Mouse (Mus musculus): ENCODE measurements around the gene Ppm1d.

Gene Ppm1d

DNA sequence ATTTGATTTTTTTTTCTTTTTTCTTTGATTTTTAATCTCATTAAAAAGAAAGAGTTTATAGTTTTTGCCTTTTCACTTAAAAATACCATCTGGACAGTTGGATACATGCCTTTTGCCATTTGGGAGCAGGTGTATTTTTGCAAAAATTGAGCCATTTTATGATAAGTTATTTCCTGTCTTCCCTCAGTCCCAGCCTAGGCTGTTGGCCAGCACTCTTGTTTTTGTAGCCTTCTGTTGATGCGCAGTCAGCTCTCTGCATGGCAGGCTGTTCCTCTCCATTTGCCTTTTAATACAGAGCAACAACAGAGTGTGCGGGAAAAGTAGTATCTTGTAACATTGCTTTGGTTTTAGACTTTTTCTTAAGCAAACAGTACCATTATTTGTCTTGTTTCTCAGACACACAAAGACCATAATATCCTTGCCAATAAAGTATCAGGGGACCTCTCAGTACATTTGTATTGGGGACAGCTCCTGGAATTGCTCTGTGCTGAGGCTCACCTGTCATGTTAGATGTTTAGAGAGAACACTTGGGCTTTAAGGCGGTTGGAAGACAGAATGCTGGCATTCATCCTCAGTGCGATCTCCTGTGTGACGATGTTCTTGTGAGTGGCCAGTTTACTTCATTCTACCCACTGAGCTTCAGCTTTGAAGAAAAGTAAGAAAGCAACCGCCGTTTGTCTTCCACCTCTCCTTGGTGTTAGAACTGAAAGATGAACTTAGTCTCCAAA is 18.3 kb downstream of the Ppm1d start:
- no peak for DNase-seq (ENCODE audit: low read depth)

- DNase-seq (ENCODE audit: low read depth) = peak; percentile 78
Observed at GRCm38 (mm10) chr11:85334778-85335177, 23.7 kb downstream of the Ppm1d start.

DNA sequence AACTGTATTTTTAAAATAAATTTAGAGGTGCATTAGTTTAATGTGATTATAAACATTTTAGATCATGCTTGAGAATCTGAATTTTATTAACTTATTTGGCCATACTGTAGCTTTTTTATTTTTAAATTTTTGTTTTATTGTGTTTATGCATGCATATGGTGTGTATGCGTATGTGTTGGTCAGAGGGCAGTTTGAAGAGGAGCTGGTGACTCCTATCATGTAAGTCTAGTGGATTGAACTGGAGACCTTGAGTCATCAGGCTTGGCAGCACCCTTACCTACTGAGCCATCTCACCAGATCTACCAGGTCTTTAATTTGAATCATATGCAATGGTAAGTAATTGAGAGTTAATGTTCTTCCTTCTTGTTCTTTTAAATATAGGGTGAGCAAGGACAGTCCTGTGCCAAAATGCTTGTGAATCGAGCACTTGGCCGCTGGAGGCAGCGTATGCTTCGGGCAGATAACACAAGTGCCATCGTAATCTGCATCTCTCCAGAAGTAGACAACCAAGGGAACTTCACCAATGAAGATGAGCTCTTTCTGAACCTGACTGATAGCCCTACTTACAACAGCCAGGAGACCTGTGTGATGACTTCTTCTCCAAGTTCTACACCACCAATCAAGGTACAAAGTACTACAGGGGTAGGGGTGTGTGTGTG is 28.3 kb downstream of the Ppm1d start:
- no peak for DNase-seq (ENCODE audit: low read depth)

DNA sequence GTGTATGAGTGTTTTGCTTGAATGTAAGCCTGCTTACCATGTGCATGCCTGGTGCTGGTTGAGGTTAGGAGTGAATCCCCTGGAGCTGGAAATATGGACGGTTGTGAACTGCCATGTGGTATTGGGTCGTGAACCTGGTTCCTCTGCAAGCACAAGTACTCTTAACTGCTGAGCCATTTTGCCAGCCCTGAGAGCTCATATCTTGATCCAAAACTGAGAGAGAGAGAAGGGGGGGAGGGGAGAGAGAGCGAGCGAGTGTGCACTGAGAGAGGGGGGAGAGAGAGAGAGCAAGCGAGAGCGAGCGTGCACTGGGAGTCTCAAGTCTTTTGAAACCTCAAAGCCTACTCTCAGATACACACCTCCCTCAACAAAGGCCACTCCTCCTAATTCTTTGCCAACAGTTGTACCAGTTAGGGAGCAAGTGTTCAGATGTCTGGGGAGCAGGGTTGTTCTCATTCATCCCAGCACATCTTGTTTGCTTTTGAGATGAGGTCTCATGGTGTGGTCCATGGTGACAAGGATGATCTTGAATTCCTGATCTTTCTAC is 29.1 kb downstream of the Ppm1d start:
- no peak for DNase-seq (ENCODE audit: low read depth)

GRCm38 (mm10) chr11:85352539-85353380 is 41.7 kb downstream of the Ppm1d start, which contains the start of gene Bcas3:
Bcas3 (plus strand) TSS chr11:85353167.
- peak; percentile 99 for DNase-seq (ENCODE audit: low read depth)

DNA sequence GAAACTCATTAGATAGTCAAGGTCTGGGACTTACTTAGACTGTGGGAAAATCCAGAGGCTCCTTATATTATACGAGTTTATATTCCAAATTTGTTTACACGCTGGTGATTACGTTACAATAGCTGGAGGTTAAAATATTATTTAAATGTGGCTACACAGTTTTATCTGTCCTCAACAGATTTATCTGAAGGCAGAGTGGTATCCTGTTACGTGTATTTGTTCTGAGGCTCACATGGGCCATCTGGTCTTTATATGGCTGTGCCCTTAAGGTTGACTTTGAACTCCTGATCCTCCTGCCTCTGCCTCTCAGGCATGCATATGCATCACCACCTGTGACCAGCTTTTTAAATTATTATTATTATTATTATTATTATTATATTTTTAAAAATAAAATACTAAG is 42.8 kb downstream of the Ppm1d start:
- DNase-seq (ENCODE audit: low read depth) = peak; percentile 39

DNA sequence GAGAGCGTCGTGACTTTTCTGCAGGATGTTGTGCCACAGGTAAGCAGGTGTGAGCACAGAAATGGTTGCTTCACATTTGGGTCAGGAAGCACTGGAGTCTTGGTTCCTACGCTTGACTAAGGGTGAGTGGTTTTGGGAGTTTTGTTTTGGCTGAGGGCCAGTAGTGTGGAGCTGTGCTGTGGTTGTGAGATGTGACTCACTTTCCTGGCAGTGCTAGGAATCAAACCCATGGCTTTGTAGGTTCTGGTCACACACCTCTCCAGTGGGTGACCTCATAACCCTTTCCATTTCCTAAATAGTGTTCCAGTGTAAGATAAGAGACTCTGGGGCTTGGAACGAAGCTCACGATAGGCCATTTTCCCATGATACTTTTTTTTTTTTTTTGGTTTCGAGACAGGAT is 48.6 kb downstream of the Ppm1d start:
- DNase-seq (ENCODE audit: low read depth) = peak; percentile 93

DNA sequence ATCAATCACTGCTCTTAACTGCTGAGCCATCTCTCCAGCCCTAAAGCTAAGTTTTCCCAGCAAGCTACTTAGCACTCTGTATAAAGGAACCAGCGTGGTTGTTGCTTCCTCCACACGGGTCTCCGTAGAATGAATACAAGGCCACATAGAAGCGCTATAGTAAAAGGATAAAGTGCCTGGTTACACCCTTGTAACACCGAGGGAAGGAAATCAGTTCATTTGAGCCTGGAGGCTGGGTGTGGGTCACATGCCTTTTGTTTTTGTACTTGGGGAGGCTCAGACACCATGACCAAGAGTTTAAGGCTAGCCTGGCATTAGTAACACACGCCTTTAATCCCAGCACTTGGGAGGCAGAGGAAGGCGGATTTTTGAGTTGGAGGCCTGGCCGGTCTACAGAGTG is 50.6 kb downstream of the Ppm1d start:
- DNase-seq (ENCODE audit: low read depth) = no peak

- no peak for DNase-seq (ENCODE audit: low read depth)
Observed at GRCm38 (mm10) chr11:85366168-85366567, 55.1 kb downstream of the Ppm1d start.

GRCm38 (mm10) chr11:85367823-85368222 is 56.8 kb downstream of the Ppm1d start:
- peak; percentile 54 for DNase-seq (ENCODE audit: low read depth)

GRCm38 (mm10) chr11:85379091-85379490 is 68.0 kb downstream of the Ppm1d start:
- DNase-seq (ENCODE audit: low read depth) = peak; percentile 14

- DNase-seq (ENCODE audit: low read depth) = peak; percentile 33
Observed at GRCm38 (mm10) chr11:85380046-85380445, 69.0 kb downstream of the Ppm1d start.

- peak; percentile 82 for DNase-seq (ENCODE audit: low read depth)
Observed at GRCm38 (mm10) chr11:85382055-85382454, 71.0 kb downstream of the Ppm1d start.

GRCm38 (mm10) chr11:85383975-85384821 is 73.2 kb downstream of the Ppm1d start:
- no peak for DNase-seq (ENCODE audit: low read depth)

DNA sequence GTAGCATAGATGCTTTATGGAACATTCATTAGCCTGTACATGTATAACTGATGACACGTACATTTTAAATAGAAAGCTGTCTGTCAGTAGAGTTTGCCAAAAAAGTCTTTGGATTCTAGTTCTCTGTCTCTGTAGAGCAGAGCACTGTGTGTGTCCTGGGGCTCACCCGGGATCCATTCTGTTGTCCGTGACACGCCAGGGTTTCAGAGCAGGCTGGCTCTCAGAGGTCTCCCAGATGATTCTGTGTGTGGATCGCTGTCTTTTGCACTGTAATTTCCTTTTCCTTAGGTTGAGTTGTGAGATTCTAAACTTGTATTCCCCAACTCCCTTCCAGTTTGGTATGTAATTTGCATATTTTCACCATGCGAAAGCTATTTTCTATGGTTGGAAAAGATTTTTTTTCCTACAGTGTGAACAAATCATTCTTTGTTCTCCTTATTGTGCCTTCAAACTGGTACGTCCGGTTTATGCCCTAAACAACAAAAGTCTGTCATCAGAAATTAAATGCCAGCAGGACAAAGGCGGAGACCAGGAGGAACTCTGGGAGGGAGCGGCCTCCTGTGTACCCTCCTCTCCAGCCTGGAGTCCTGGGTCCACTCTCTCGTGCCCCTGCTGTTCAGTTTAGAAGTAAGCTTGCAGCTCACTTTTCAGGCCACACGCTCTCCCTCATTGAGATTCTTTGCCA is 81.3 kb downstream of the Ppm1d start:
- no peak for DNase-seq (ENCODE audit: low read depth)

DNA sequence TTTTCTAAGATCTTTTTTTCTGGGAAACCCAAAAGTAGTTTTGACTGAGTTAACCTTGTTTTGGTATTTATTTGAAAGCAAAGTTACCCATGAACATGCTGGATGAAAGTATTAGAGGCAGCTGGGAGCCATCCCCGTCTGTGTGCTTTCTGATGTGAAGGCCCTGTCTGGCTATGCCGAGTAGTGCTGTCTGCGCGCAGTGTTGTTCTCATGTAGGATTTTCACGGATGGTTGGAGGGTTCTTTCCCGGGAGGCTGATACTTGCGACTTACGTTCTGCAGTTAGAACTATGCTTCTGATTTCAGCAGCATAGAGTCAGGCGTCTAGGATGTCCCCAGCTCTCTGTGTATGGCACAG is 81.8 kb downstream of the Ppm1d start:
- no peak for DNase-seq (ENCODE audit: low read depth)

- DNase-seq (ENCODE audit: low read depth) = no peak
Observed at GRCm38 (mm10) chr11:85393990-85394389, 82.9 kb downstream of the Ppm1d start.

- no peak for DNase-seq (ENCODE audit: low read depth)
Observed at GRCm38 (mm10) chr11:85395361-85395760, 84.3 kb downstream of the Ppm1d start.

All from 416B (cell line).